Mouse (Mus musculus): Measurements from ENCODE around the gene Nfia.

- TF ChIP-seq CTCF (IDR thresholded peaks at IDR 0.05; ENCODE audit: insufficient read depth, low read length) (no peak), POLR2A (IDR thresholded peaks at IDR 0.05; ENCODE audit: borderline replicate concordance, extremely low read depth, low read depth, low read length) (no peak)
These were observed 46.0 kb downstream of the Nfia start for GRCm38 (mm10) chr4:97818498-97818897.

Data from lung, adult 2 months (tissue).